Mouse (Mus musculus) megakaryocyte, embryonic 14.5 days (primary cell): ENCODE measurements around the gene Dnm3.

Source experiments
- FLI1 ChIP-seq: IDR thresholded peaks from 2 replicates; pipeline ENCODE4 v1.6.1; 2012; ENCODE audit warnings: low read length, inconsistent platforms, mixed read lengths
- GATA1 ChIP-seq: IDR thresholded peaks from 3 replicates; pipeline ENCODE4 v1.6.1; 2012; ENCODE audit warnings: mixed read lengths, low read length, inconsistent platforms, borderline replicate concordance

DNA sequence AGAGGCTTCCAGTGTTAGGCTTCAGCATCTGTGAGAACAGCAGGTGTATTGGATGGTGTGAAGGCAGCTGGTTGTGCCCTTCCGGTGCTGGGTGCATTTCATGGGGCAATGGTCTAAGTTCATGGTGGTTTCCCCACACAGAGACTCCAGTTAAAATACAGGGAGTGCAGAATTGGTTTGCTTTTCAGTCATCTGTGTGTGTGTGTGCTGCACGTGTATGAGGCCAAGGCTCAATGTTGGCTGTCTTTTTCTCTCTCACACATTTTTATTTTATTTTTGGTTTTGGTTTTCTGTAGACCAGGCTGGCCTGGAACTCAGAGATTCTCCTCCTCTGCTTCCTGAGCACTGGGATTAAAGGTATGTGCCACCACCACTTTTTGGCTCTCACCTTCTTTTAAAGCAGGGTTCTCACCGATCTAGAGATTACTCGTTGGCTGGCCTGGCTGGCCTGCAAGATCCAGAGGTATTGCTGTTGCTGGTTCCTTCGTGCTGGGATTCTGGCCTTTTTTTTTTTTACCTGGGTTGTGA is 499.6 kb downstream of the Dnm3 start:
- TF ChIP-seq GATA1 (no peak), FLI1 (no peak)
